Mouse (Mus musculus): ENCODE data around the gene Ppy.

The Ppy gene

GRCm38 (mm10) chr11:102101219-102101618, at the start of gene Ppy:
TSS of gene Ppy (minus strand) at chr11:102101319.
- no peak for DNase-seq

- no peak for DNase-seq
Measured at GRCm38 (mm10) chr11:102147213-102147989, 46.3 kb upstream of the Ppy start.

- no peak for DNase-seq
Measured at GRCm38 (mm10) chr11:102146531-102146930, 45.4 kb upstream of the Ppy start.

GRCm38 (mm10) chr11:102146005-102146404, 44.9 kb upstream of the Ppy start:
- no peak for DNase-seq

- DNase-seq = no peak
Measured at GRCm38 (mm10) chr11:102145471-102146001, 44.4 kb upstream of the Ppy start, which contains the start of gene Nags. TSS of gene Nags (plus strand) at chr11:102145513.

GRCm38 (mm10) chr11:102144957-102145470, 43.9 kb upstream of the Ppy start:
- DNase-seq = no peak

GRCm38 (mm10) chr11:102142355-102142754, 41.2 kb upstream of the Ppy start:
- no peak for DNase-seq

- peak; percentile 59 for DNase-seq
Measured at GRCm38 (mm10) chr11:102140508-102140907, 39.4 kb upstream of the Ppy start.

- DNase-seq = peak; percentile 69
Measured at GRCm38 (mm10) chr11:102138447-102138740, 37.3 kb upstream of the Ppy start.

GRCm38 (mm10) chr11:102137625-102138446, 36.7 kb upstream of the Ppy start:
- no peak for DNase-seq

GRCm38 (mm10) chr11:102134516-102134915, 33.4 kb upstream of the Ppy start:
- no peak for DNase-seq

GRCm38 (mm10) chr11:102117386-102117785, 16.3 kb upstream of the Ppy start:
- DNase-seq = no peak

- no peak for DNase-seq
Measured at GRCm38 (mm10) chr11:102116241-102116640, 15.1 kb upstream of the Ppy start.

- no peak for DNase-seq
Measured at GRCm38 (mm10) chr11:102111576-102111975, 10.5 kb upstream of the Ppy start.

- DNase-seq = no peak
Measured at GRCm38 (mm10) chr11:102107732-102108131, 6.6 kb upstream of the Ppy start, which contains the start of gene Pyy. TSS of gene Pyy (minus strand) at chr11:102107832.

- no peak for DNase-seq
Measured at GRCm38 (mm10) chr11:102106911-102107310, 5.8 kb upstream of the Ppy start.

GRCm38 (mm10) chr11:102102485-102103258, 1.6 kb upstream of the Ppy start:
- peak; percentile 48 for DNase-seq

- DNase-seq = peak; percentile 53
Measured at GRCm38 (mm10) chr11:102096887-102097391, 4.2 kb downstream of the Ppy start.

- no peak for DNase-seq
Measured at GRCm38 (mm10) chr11:102096446-102096845, 4.7 kb downstream of the Ppy start.

GRCm38 (mm10) chr11:102095676-102096075, 5.4 kb downstream of the Ppy start:
- DNase-seq = no peak

GRCm38 (mm10) chr11:102089088-102089808, 11.9 kb downstream of the Ppy start:
- peak; percentile 7 for DNase-seq

Measured in thymus, postnatal 14 days (tissue).